Mouse (Mus musculus): Measurements from ENCODE around the gene Tbpl1. TPM values are rescaled to one million over a fixed set of nuclear protein-coding genes. Genes with fewer than 3 reads are reported as not detected.

Tbpl1 gene
- total RNA-seq, 2 experiments from 2014 or later, result 63.9 to 66.5 TPM

Small RNA genes lying within 50 kb of the gene (microRNA-seq; reads per million reads assigned to microRNA genes)
- gene Mir7663, result 0.49 to 0.59 reads per million in 2 experiments

Other genes with a start within 250 kb of the Tbpl1 start
- gene Slc2a12, start 86.9 kb downstream of the Tbpl1 start, total RNA-seq (2021), result 1 to 10 TPM; 3.3 to 6.0 TPM
- gene Tcf21, start 88.2 kb upstream of the Tbpl1 start, total RNA-seq (2021), result not detected

Data from layer of hippocampus, adult 18-20 months (tissue).